Comparison of ENCODE assay signal across 26 mouse cellular contexts in the genomic region with DNA sequence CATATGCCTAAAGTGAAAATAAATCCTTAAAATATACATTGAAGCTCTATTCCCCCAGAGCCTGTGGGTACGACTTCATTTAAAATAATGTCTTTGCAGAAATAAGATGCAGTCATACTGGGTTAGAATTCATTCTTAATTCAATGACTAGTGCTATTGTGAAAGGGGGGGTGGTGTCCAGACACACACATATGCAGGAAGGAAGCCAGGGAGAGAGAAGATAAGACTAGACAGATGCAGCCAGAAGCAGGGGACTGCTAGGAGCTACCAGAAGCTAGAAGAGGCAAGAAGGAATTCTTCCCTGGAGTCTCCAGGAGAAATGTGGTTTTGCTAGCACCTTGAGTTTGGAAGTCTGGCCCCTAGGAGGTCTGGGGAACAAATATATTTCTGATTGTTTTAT. TPM values are rescaled to one million over a fixed set of nuclear protein-coding genes. Genes with fewer than 3 reads are reported as not detected.
DNase-seq lines count a peak whose midpoint lies in the region; ATAC-seq lines count a peak whose summit lies in the region.
"Had no signal": no experiment of that assay in that cellular context is flagged by ENCODE, and none has a peak within 500 bp of the region (broad histone marks: within the 10 kb centered on the region; RNA-seq: fewer than 3 reads in every experiment).

No protein-coding gene starts in this region.

- no peak for DNase-seq in heart, postnatal 10 days
- no peak for DNase-seq in forebrain, embryonic 10.5 days (ENCODE audit: extremely low spot score, low spot score)
- DNase-seq in right cerebral cortex, adult 2 months (ENCODE audit: low spot score in 2 of 2): no peak
- no peak for DNase-seq in frontal cortex, postnatal 25 days (ENCODE audit: low spot score in 2 of 2)
- DNase-seq: adrenal gland, postnatal 10 days; adrenal gland, postnatal 36 days; B cell, adult 2 months; cerebellum, adult 18-20 months; cerebellum, adult 9-10 months; cerebellum, postnatal 14 days; gastrocnemius, postnatal 10 days; heart, adult 18-20 months had no signal

- 69% methylated on average over 1 of the region's 1 CpGs for WGBS in heart, embryonic 12.5 days
- WGBS in forebrain, embryonic 10.5 days: 90% methylated on average over 1 of the region's 1 CpGs

- H3K27me3 ChIP-seq in heart, embryonic 12.5 days (replicated peaks): no peaks in the 10 kb centered on the region
- H3K27me3 ChIP-seq in megakaryocyte, embryonic 14.5 days (replicated peaks): no peaks in the 10 kb centered on the region
- H3K27me3 ChIP-seq in forebrain, embryonic 10.5 days (ENCODE audit: poor library complexity, severe bottlenecking): peaks cover 31% of the 10 kb centered on the region
- H3K27me3 ChIP-seq: CH12.LX; embryonic facial prominence, embryonic 12.5 days; embryonic facial prominence, embryonic 15.5 days; forebrain, embryonic 15.5 days; heart, embryonic 13.5 days; hindbrain, embryonic 12.5 days; hindbrain, embryonic 15.5 days; intestine, embryonic 15.5 days had no signal

- no peaks in the 10 kb centered on the region for H3K36me3 ChIP-seq in heart, embryonic 12.5 days
- peaks cover 4% of the 10 kb centered on the region for H3K36me3 ChIP-seq in megakaryocyte, embryonic 14.5 days (replicated peaks; ENCODE audit: low read length)
- peaks cover 4% of the 10 kb centered on the region for H3K36me3 ChIP-seq in forebrain, embryonic 10.5 days (replicated peaks)
- H3K36me3 ChIP-seq: embryonic facial prominence, embryonic 12.5 days; embryonic facial prominence, embryonic 15.5 days; forebrain, embryonic 12.5 days; forebrain, embryonic 15.5 days; G1E; heart, embryonic 13.5 days; hindbrain, embryonic 12.5 days; hindbrain, embryonic 15.5 days; intestine, embryonic 15.5 days had no signal

- no peak for ATAC-seq in heart, embryonic 12.5 days (ENCODE audit: insufficient number of reproducible peaks, low FRiP score)
- ATAC-seq in megakaryocyte, adult 5-6 weeks (ENCODE audit: poor library complexity, severe bottlenecking): no peak
- peak; percentile 25; the same call in 1 of the 2 replicates for ATAC-seq in granulocyte monocyte progenitor cell, adult 5-6 weeks (replicated peaks; ENCODE audit: poor library complexity, severe bottlenecking)
- ATAC-seq: forebrain, embryonic 15.5 days; intestine, embryonic 15.5 days had no signal

- H3K4me2 ChIP-seq in heart, embryonic 12.5 days: no peak overlapping the region
- H3K4me2 ChIP-seq: embryonic facial prominence, embryonic 12.5 days; embryonic facial prominence, embryonic 15.5 days; forebrain, embryonic 12.5 days; forebrain, embryonic 15.5 days; heart, embryonic 13.5 days; hindbrain, embryonic 12.5 days; hindbrain, embryonic 15.5 days; intestine, embryonic 15.5 days had no signal

- no peak overlapping the region for H3K9ac ChIP-seq in heart, embryonic 12.5 days
- H3K9ac ChIP-seq: embryonic facial prominence, embryonic 12.5 days; embryonic facial prominence, embryonic 15.5 days; forebrain, embryonic 12.5 days; forebrain, embryonic 15.5 days; heart, embryonic 13.5 days; hindbrain, embryonic 12.5 days; hindbrain, embryonic 15.5 days; intestine, embryonic 15.5 days had no signal

- H3K4me3 ChIP-seq in heart, embryonic 12.5 days: no peak overlapping the region
- H3K4me3 ChIP-seq in megakaryocyte, embryonic 14.5 days (replicated peaks): peak overlapping the region; percentile 56
- no peak overlapping the region for H3K4me3 ChIP-seq in forebrain, embryonic 10.5 days
- H3K4me3 ChIP-seq: embryonic facial prominence, embryonic 12.5 days; embryonic facial prominence, embryonic 15.5 days; forebrain, embryonic 12.5 days; forebrain, embryonic 15.5 days; heart, embryonic 13.5 days; hindbrain, embryonic 12.5 days; hindbrain, embryonic 15.5 days; intestine, embryonic 15.5 days had no signal

- peaks cover 56% of the 10 kb centered on the region for H3K4me1 ChIP-seq in heart, embryonic 12.5 days (replicated peaks)
- H3K4me1 ChIP-seq in megakaryocyte, embryonic 14.5 days: peaks cover 79% of the 10 kb centered on the region
- H3K4me1 ChIP-seq in forebrain, embryonic 10.5 days: peaks cover 31% of the 10 kb centered on the region

- peak overlapping the region; percentile 21; the same call in 1 of the 2 replicates for H3K27ac ChIP-seq in heart, embryonic 12.5 days (ENCODE audit: poor library complexity, severe bottlenecking)
- no peak overlapping the region for H3K27ac ChIP-seq in forebrain, embryonic 10.5 days
- H3K27ac ChIP-seq: embryonic facial prominence, embryonic 12.5 days; embryonic facial prominence, embryonic 15.5 days; forebrain, embryonic 12.5 days; forebrain, embryonic 15.5 days; heart, embryonic 13.5 days; hindbrain, embryonic 12.5 days; hindbrain, embryonic 15.5 days; intestine, embryonic 15.5 days had no signal

- intact Hi-C loops in heart, postnatal 10 days (cut with DNase I): no loop called here

- H3K9me3 ChIP-seq in heart, embryonic 12.5 days (replicated peaks): no peaks in the 10 kb centered on the region
- H3K9me3 ChIP-seq in megakaryocyte, embryonic 14.5 days: no peaks in the 10 kb centered on the region
- no peaks in the 10 kb centered on the region for H3K9me3 ChIP-seq in forebrain, embryonic 10.5 days
- H3K9me3 ChIP-seq: embryonic facial prominence, embryonic 12.5 days; embryonic facial prominence, embryonic 15.5 days; forebrain, embryonic 12.5 days; forebrain, embryonic 15.5 days; heart, embryonic 13.5 days; hindbrain, embryonic 12.5 days; hindbrain, embryonic 15.5 days; intestine, embryonic 15.5 days had no signal

RNA-seq across cellular contexts. Expression of a gene that starts 2.4 kb away (rescaled TPM):
- polyA plus RNA-seq in heart, embryonic 12.5 days (2016; fragmentation: Nextera tagmentation; extraction: Ambion mirVana): 51.4 and 56.0 TPM in 2 replicates
- 100 to 1,000 TPM in 1 of 2 experiments, 10 to 100 TPM in 1; 98.7 to 101 TPM for total RNA-seq in heart, postnatal 10 days (2021)
- 0.78 and 4.7 TPM in 2 replicates for polyA plus RNA-seq in megakaryocyte, embryonic 14.5 days (2012; ENCODE audit: insufficient read depth, low replicate concordance)
- total RNA-seq in megakaryocyte, adult 5-6 weeks (2015): 21.2 and 25.8 TPM in 2 replicates
- 46.9 and 47.5 TPM in 2 replicates for total RNA-seq in megakaryocyte, adult 5-6 weeks (2017)
- 26.6 and 47.5 TPM in 2 replicates for total RNA-seq in granulocyte monocyte progenitor cell, adult 5-6 weeks (2014; fragmentation: Nextera tagmentation)
- 46.0 and 57.7 TPM in 2 replicates for total RNA-seq in granulocyte monocyte progenitor cell, adult 5-6 weeks (2017)
- 8.0 and 10.6 TPM in 2 replicates for polyA plus RNA-seq in forebrain, embryonic 10.5 days (2016; fragmentation: Nextera tagmentation; extraction: Ambion mirVana)
- total RNA-seq: CH12.LX had no signal
- polyA plus RNA-seq: G1E had no signal
